Mouse (Mus musculus) neural tube, embryonic 14.5 days (tissue): Measurements from ENCODE around the gene Serpina16. TPM values are rescaled to one million over a fixed set of nuclear protein-coding genes. Genes with fewer than 3 reads are reported as not detected.
"Not testable (repeated sequence)": the region's sequence is repeated elsewhere in the genome, so short reads cannot be mapped to it uniquely, and the experiment has no call there.

Experiments used
- ATAC-seq: fragments of 200-750 bp; cut with Nextera tagmentation; 2 replicates; pipeline ENCODE4 v1.8.0; 2017; ENCODE audit warnings: low read depth, mild to moderate bottlenecking, moderate TSS enrichment, moderate library complexity
- H3K27ac ChIP-seq: fragments of 300-500 bp; sonication (generic); 2 replicates; pipeline ENCODE4 v1.5.1; 2014; ENCODE audit warnings: low read depth, mild to moderate bottlenecking, control low read depth, low read length, moderate library complexity, mixed read lengths
- H3K27me3 ChIP-seq: fragments of 300-500 bp; sonication (generic); 2 replicates; pipeline ENCODE4 v1.6.1; 2014; ENCODE audit warnings: low read length; ENCODE audit not compliant: control insufficient read depth, insufficient read depth
- H3K36me3 ChIP-seq: fragments of 300-500 bp; sonication (generic); 2 replicates; pipeline ENCODE4 v1.6.1; 2014; ENCODE audit warnings: low read length, mixed read lengths; ENCODE audit not compliant: control insufficient read depth, insufficient read depth
- H3K4me1 ChIP-seq: fragments of 300-500 bp; sonication (generic); 2 replicates; pipeline ENCODE4 v1.6.1; 2014; ENCODE audit warnings: low read length; ENCODE audit not compliant: control insufficient read depth, insufficient read depth
- H3K4me2 ChIP-seq: fragments of 300-500 bp; sonication (generic); 2 replicates; pipeline ENCODE4 v1.6.1; 2014; ENCODE audit warnings: mild to moderate bottlenecking, low read depth, low read length, control low read depth
- H3K4me3 ChIP-seq: fragments of 300-500 bp; sonication (generic); 2 replicates; pipeline ENCODE4 v1.5.1; 2014; ENCODE audit warnings: low read depth, low read length, control low read depth, mixed read lengths
- H3K9ac ChIP-seq: fragments of 300-500 bp; sonication (generic); replicated peaks from 2 replicates; pipeline ENCODE4 v1.6.1; 2014; ENCODE audit warnings: low read depth, mild to moderate bottlenecking, control low read depth, low read length, mixed read lengths
- H3K9me3 ChIP-seq: fragments of 300-500 bp; sonication (generic); 2 replicates; pipeline ENCODE4 v1.6.1; 2016; ENCODE audit warnings: low read length; ENCODE audit not compliant: control insufficient read depth
- WGBS: fragments of 180-500 bp; shearing (Covaris S2); extraction: QIAGEN DNeasy Blood & Tissue Kit; methylation state at CpG from one replicate; pipeline ENCODE4 v1.1.7; 2014; 5-methylcytosine and 5-hydroxymethylcytosine counted together
- polyA plus RNA-seq: library from polyadenylated mRNA; unstranded; fragments of >200 nt; fragmentation: Nextera tagmentation; extraction: Ambion mirVana; gene quantifications from 2 replicates; pipeline ENCODE4 v1.2.1, GENCODE M21; 2014

The Serpina16 gene
- polyA plus RNA-seq, 1 experiment from 2014 or later: not detected

- Histone ChIP-seq H3K36me3 (no peaks in the 10 kb centered on the region), H3K4me1 (no peaks in the 10 kb centered on the region), H3K27ac (no peak overlapping the region), H3K4me2 (no peak overlapping the region), H3K4me3 (no peak overlapping the region), H3K27me3 (no peaks in the 10 kb centered on the region), H3K9ac (no peak overlapping the region), H3K9me3 (no peaks in the 10 kb centered on the region)
- 81% methylated on average over 3 of the region's 3 CpGs for WGBS
- no peak for ATAC-seq
Measured at GRCm38 (mm10) chr12:103686050-103686449, 10.1 kb upstream of the Serpina16 start.

GRCm38 (mm10) chr12:103685386-103685785, 9.4 kb upstream of the Serpina16 start:
- no peaks in the 10 kb centered on the region for H3K4me1 ChIP-seq
- no peak overlapping the region for H3K9ac ChIP-seq
- no peak overlapping the region for H3K4me3 ChIP-seq
- H3K9me3 ChIP-seq: no peaks in the 10 kb centered on the region
- 88% methylated on average over 3 of the region's 3 CpGs for WGBS
- H3K27ac ChIP-seq: no peak overlapping the region
- ATAC-seq: no peak
- H3K4me2 ChIP-seq: no peak overlapping the region
- H3K27me3 ChIP-seq: no peaks in the 10 kb centered on the region
- no peaks in the 10 kb centered on the region for H3K36me3 ChIP-seq

GRCm38 (mm10) chr12:103683775-103684174, 7.8 kb upstream of the Serpina16 start:
- no peak overlapping the region for H3K4me2 ChIP-seq
- no peak overlapping the region for H3K9ac ChIP-seq
- no peaks in the 10 kb centered on the region for H3K27me3 ChIP-seq
- WGBS: 65% methylated on average over 4 of the region's 4 CpGs
- no peaks in the 10 kb centered on the region for H3K9me3 ChIP-seq
- H3K4me1 ChIP-seq: no peaks in the 10 kb centered on the region
- no peak for ATAC-seq
- no peak overlapping the region for H3K27ac ChIP-seq
- no peak overlapping the region for H3K4me3 ChIP-seq
- H3K36me3 ChIP-seq: no peaks in the 10 kb centered on the region

GRCm38 (mm10) chr12:103681739-103682138, 5.8 kb upstream of the Serpina16 start:
- WGBS: 82% methylated on average over 2 of the region's 2 CpGs
- Histone ChIP-seq H3K27me3 (no peaks in the 10 kb centered on the region), H3K4me1 (no peaks in the 10 kb centered on the region), H3K9me3 (no peaks in the 10 kb centered on the region), H3K36me3 (no peaks in the 10 kb centered on the region), H3K27ac (no peak overlapping the region), H3K4me2 (no peak overlapping the region), H3K9ac (no peak overlapping the region), H3K4me3 (no peak overlapping the region)
- no peak for ATAC-seq

GRCm38 (mm10) chr12:103681169-103681568, 5.2 kb upstream of the Serpina16 start:
- no peak overlapping the region for H3K27ac ChIP-seq
- no peak overlapping the region for H3K4me3 ChIP-seq
- H3K27me3 ChIP-seq: no peaks in the 10 kb centered on the region
- no peak for ATAC-seq
- H3K4me2 ChIP-seq: no peak overlapping the region
- no peak overlapping the region for H3K9ac ChIP-seq
- H3K36me3 ChIP-seq: no peaks in the 10 kb centered on the region
- H3K4me1 ChIP-seq: no peaks in the 10 kb centered on the region
- WGBS: 77% methylated on average over 2 of the region's 2 CpGs
- H3K9me3 ChIP-seq: no peaks in the 10 kb centered on the region

- not testable (repeated sequence) for H3K27me3 ChIP-seq, H3K4me2 ChIP-seq, ATAC-seq, H3K36me3 ChIP-seq, H3K9me3 ChIP-seq, H3K9ac ChIP-seq, H3K27ac ChIP-seq, H3K4me1 ChIP-seq, H3K4me3 ChIP-seq
- 97% methylated on average over 1 of the region's 1 CpGs for WGBS
Measured at GRCm38 (mm10) chr12:103679853-103680252, 3.9 kb upstream of the Serpina16 start.

GRCm38 (mm10) chr12:103673179-103673578, 2.8 kb downstream of the Serpina16 start:
- Histone ChIP-seq H3K27ac (no peak overlapping the region), H3K9me3 (no peaks in the 10 kb centered on the region), H3K27me3 (no peaks in the 10 kb centered on the region), H3K4me3 (no peak overlapping the region), H3K4me2 (no peak overlapping the region), H3K9ac (no peak overlapping the region), H3K36me3 (no peaks in the 10 kb centered on the region), H3K4me1 (no peaks in the 10 kb centered on the region)
- WGBS: 87% methylated on average over 2 of the region's 2 CpGs
- no peak for ATAC-seq

GRCm38 (mm10) chr12:103671483-103671882, 4.5 kb downstream of the Serpina16 start:
- no peak for ATAC-seq
- no peaks in the 10 kb centered on the region for H3K27me3 ChIP-seq
- H3K27ac ChIP-seq: no peak overlapping the region
- WGBS: 81% methylated on average over 3 of the region's 3 CpGs
- H3K9ac ChIP-seq: no peak overlapping the region
- no peak overlapping the region for H3K4me2 ChIP-seq
- no peaks in the 10 kb centered on the region for H3K9me3 ChIP-seq
- no peak overlapping the region for H3K4me3 ChIP-seq
- no peaks in the 10 kb centered on the region for H3K36me3 ChIP-seq
- no peaks in the 10 kb centered on the region for H3K4me1 ChIP-seq

GRCm38 (mm10) chr12:103670964-103671363, 5.0 kb downstream of the Serpina16 start:
- Histone ChIP-seq H3K9me3 (no peaks in the 10 kb centered on the region), H3K4me3 (no peak overlapping the region), H3K27me3 (no peaks in the 10 kb centered on the region), H3K9ac (no peak overlapping the region), H3K27ac (no peak overlapping the region), H3K4me2 (no peak overlapping the region), H3K4me1 (no peaks in the 10 kb centered on the region), H3K36me3 (no peaks in the 10 kb centered on the region)
- 78% methylated on average over 2 of the region's 2 CpGs for WGBS
- no peak for ATAC-seq

- no peaks in the 10 kb centered on the region for H3K27me3 ChIP-seq
- no peak overlapping the region for H3K4me3 ChIP-seq
- no peaks in the 10 kb centered on the region for H3K9me3 ChIP-seq
- H3K4me1 ChIP-seq: no peaks in the 10 kb centered on the region
- no peak overlapping the region for H3K4me2 ChIP-seq
- no peak for ATAC-seq
- H3K36me3 ChIP-seq: no peaks in the 10 kb centered on the region
- no peak overlapping the region for H3K9ac ChIP-seq
- no peak overlapping the region for H3K27ac ChIP-seq
- 91% methylated on average over 5 of the region's 5 CpGs for WGBS
Measured at GRCm38 (mm10) chr12:103670344-103670743, 5.6 kb downstream of the Serpina16 start.
